Mouse (Mus musculus) limb, embryonic 14.5 days (tissue): ENCODE measurements around the gene Rps16. TPM values are rescaled to one million over a fixed set of nuclear protein-coding genes. Genes with fewer than 3 reads are reported as not detected.

Experiments used
- ATAC-seq: fragments of 200-750 bp; cut with Nextera tagmentation; 2 replicates; pipeline ENCODE4 v1.8.0; 2017; ENCODE audit warnings: low read depth, moderate number of reproducible peaks, moderate TSS enrichment; ENCODE audit not compliant: low FRiP score
- DNase-seq: peaks from one replicate; pipeline ENCODE4 v3.0.0-alpha.2; 2015; ENCODE audit warnings: low spot score
- H3K27ac ChIP-seq: fragments of 300-500 bp; sonication (generic); replicated peaks from 2 replicates; pipeline ENCODE4 v1.5.1; 2014; ENCODE audit warnings: low read depth, mild to moderate bottlenecking, low read length, moderate library complexity, mixed read lengths
- H3K27me3 ChIP-seq: fragments of 300-500 bp; sonication (generic); 2 replicates; pipeline ENCODE4 v1.6.1; 2014; ENCODE audit warnings: low read length, mixed read lengths; ENCODE audit not compliant: control insufficient read depth, insufficient read depth
- H3K36me3 ChIP-seq: fragments of 300-500 bp; sonication (generic); 2 replicates; pipeline ENCODE4 v1.6.1; 2014; ENCODE audit warnings: mild to moderate bottlenecking, low read length, moderate library complexity, mixed read lengths; ENCODE audit not compliant: control insufficient read depth, insufficient read depth
- H3K4me1 ChIP-seq: fragments of 300-500 bp; sonication (generic); 2 replicates; pipeline ENCODE4 v1.6.1; 2014; ENCODE audit warnings: antibody characterized with exemption, low read length, mixed read lengths; ENCODE audit not compliant: control insufficient read depth, insufficient read depth
- H3K4me2 ChIP-seq: fragments of 300-500 bp; sonication (generic); replicated peaks from 2 replicates; pipeline ENCODE4 v1.6.1; 2014; ENCODE audit warnings: low read depth, mild to moderate bottlenecking, low read length, moderate library complexity; ENCODE audit not compliant: severe bottlenecking
- H3K4me3 ChIP-seq: fragments of 300-500 bp; sonication (generic); replicated peaks from 2 replicates; pipeline ENCODE4 v1.5.1; 2014; ENCODE audit warnings: low read length
- H3K9ac ChIP-seq: fragments of 300-500 bp; sonication (generic); 2 replicates; pipeline ENCODE4 v1.6.1; 2014; ENCODE audit warnings: mild to moderate bottlenecking, low read depth, low read length, moderate library complexity; ENCODE audit not compliant: severe bottlenecking
- H3K9me3 ChIP-seq: fragments of 300-500 bp; sonication (generic); 2 replicates; pipeline ENCODE4 v1.6.1; 2016; ENCODE audit warnings: low read length; ENCODE audit not compliant: control insufficient read depth
- POLR2A ChIP-seq: fragments of 200-500 bp; IDR thresholded peaks from 2 replicates; pipeline ENCODE4 v1.8.0; 2012; ENCODE audit warnings: inconsistent platforms, mild to moderate bottlenecking, moderate library complexity, borderline replicate concordance; ENCODE audit not compliant: insufficient read depth, insufficient read length; ENCODE audit errors: extremely low read depth
- WGBS: fragments of 180-500 bp; shearing (Covaris S2); extraction: QIAGEN DNeasy Blood & Tissue Kit; methylation state at CpG from one replicate; pipeline ENCODE4 v1.1.7; 2014; 5-methylcytosine and 5-hydroxymethylcytosine counted together
- polyA plus RNA-seq, 2 experiments: library from polyadenylated mRNA; depleted of rRNA in 1 of 2; stranded (reverse) in 1 of 2; unstranded in 1 of 2; fragments of >200 nt; fragmentation: Nextera tagmentation in 1 of 2; extraction: Ambion mirVana in 1 of 2; gene quantifications; 2 replicates each; pipeline versions ENCODE4 v1.2.1 to v1.2.3; 2012 to 2014

Rps16 gene
- polyA plus RNA-seq (2012; rRNA removed) (1,848 and 2,127 TPM in 2 replicates), polyA plus RNA-seq (2014; fragmentation: Nextera tagmentation; extraction: Ambion mirVana) (1,280 and 1,345 TPM in 2 replicates)

DNA sequence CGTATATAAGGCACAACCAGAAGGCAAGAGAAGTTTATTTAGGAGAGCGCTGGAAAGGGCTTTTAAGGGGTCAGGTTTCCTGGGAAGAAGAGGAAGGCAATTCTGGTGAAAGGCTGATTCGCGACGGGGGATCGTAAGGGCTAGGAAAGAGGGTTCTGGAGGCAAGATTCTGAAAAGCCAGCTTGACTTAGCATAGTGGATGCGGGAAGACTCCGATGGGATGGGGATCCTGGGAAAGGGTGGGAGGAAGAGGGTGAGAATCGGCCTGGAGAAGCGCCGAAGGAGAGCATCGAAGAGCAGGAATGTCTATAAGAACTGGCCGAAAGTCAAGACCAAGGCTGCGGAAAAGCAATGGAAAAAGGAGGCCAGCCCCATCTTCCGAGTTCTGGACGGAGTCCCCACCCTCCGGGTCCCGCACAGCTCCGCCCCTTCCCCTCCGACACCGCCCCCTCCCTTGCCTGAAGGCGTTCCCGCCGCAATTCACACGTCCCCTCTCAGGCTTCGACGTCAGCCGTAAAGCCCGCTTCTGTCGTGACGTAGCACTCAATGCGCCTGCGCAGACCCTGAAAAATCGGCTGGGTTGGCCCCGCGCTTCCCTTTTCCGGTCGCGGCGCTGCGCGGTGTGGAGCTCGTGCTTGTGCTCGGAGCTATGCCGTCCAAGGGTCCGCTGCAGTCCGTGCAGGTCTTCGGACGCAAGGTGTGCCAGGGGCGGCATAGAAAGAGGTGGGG is at the start of gene Rps16:
Gene Rps16 (plus strand): TSS at position 498 of the 729 bp plus-strand sequence.
- DNase-seq = peak; percentile 98
- no peaks in the 10 kb centered on the region for H3K27me3 ChIP-seq
- peak within 1 kb of the TSS; percentile 98 for H3K9ac ChIP-seq
- WGBS = under 1% methylated on average over 40 of the region's 50 CpGs
- no peaks in the 10 kb centered on the region for H3K9me3 ChIP-seq
- peak within 1 kb of the TSS; percentile 97 for H3K27ac ChIP-seq
- peak; percentile 80; the same call in 1 of the 2 replicates for TF ChIP-seq POLR2A
- ATAC-seq = peak; percentile 95
- peaks cover 10% of the 10 kb centered on the region for H3K4me1 ChIP-seq
- H3K4me2 ChIP-seq = peak within 1 kb of the TSS; percentile 78
- peak within 1 kb of the TSS; percentile 87 for H3K4me3 ChIP-seq
- peaks cover 35% of the 10 kb centered on the region for H3K36me3 ChIP-seq

DNA sequence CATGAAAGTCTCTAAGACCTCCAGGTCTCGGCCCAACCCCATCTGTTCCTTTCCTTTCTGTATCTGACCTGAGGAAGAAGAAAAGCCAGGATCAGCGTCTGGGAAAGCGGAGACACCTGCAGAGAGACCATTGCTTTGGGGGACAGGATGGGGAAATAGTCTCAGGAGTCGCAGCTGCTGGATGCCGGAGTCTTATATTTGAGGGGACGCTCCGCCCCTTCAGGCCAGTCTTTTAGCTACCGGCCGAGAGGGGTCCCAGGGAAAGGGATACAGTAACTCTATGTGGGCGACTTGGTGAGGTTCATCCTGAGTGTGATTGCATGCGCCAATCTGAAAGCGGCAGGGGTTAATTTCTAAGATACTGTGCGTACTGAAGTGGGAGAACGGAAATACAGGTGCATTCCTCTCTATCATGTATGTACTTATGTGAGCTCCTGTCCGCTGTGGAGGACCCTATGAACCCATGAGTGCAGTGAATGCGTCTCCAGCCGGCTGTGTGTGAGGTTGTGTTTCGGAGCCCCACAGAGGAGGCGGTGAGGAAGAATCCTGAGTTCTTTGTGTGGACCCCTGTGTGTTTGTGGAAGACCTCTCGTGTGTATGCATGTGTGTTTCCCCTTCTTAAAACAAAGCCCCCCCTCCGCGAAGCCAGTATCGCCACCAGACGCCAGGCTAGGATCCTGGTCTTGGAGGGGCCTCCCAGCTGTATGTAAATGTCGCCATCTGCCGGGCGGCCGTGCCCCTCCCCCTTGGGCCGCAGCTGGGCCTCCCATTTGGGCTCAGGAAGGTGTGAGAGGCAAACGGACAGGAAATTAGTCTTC is 48.6 kb upstream of the Rps16 start, which contains the start of gene Dll3:
Gene Dll3 (minus strand): TSS at position 623 of the 818 bp plus-strand sequence.
- no peak for TF ChIP-seq POLR2A
- H3K4me1 ChIP-seq = no peaks in the 10 kb centered on the region; the same call in 1 of the 2 replicates
- H3K27me3 ChIP-seq = peaks cover 35% of the 10 kb centered on the region
- peak within 1 kb of the TSS; percentile 29 for H3K4me3 ChIP-seq
- WGBS = under 1% methylated on average over 30 of the region's 30 CpGs
- peaks cover 21% of the 10 kb centered on the region for H3K36me3 ChIP-seq
- peak within 1 kb of the TSS; percentile 34; the same call in 1 of the 2 replicates for H3K9ac ChIP-seq
- no peaks in the 10 kb centered on the region for H3K9me3 ChIP-seq
- peak; percentile 26 for DNase-seq
- peak within 1 kb of the TSS; percentile 58 for H3K4me2 ChIP-seq
- 0 out of 2 replicates have a peak, but pooled peaks have one; percentile 45 for ATAC-seq
- H3K27ac ChIP-seq = no peak within 1 kb of the TSS

DNA sequence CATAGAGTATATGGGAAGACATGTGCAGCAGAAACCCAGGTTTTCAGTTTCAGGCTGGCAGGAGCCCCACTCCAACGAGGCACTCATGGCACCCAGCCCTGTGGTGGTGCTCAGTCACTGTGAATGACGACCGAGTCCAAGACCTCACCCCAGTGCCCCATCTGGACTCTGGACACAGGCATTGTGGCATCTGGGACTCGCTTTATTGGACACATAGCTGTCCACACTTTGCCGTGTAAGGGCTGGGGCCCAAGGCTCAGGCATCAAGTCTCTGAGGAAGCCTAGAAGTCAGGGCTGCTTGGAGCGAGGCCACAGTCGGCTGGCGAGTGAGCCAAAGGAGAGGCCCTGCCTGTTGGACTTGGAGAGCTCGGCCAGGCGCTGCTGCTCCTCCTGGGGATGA is 44.8 kb upstream of the Rps16 start:
- Histone ChIP-seq H3K36me3 (peaks cover 58% of the 10 kb centered on the region), H3K4me1 (no peaks in the 10 kb centered on the region; the same call in 1 of the 2 replicates), H3K27me3 (peaks cover 13% of the 10 kb centered on the region), H3K4me2 (no peak overlapping the region), H3K9ac (no peak overlapping the region), H3K4me3 (no peak overlapping the region), H3K27ac (no peak overlapping the region), H3K9me3 (no peaks in the 10 kb centered on the region)
- DNase-seq (no peak), ATAC-seq (no peak)
- WGBS = 92% methylated on average over 10 of the region's 10 CpGs
- no peak for TF ChIP-seq POLR2A

DNA sequence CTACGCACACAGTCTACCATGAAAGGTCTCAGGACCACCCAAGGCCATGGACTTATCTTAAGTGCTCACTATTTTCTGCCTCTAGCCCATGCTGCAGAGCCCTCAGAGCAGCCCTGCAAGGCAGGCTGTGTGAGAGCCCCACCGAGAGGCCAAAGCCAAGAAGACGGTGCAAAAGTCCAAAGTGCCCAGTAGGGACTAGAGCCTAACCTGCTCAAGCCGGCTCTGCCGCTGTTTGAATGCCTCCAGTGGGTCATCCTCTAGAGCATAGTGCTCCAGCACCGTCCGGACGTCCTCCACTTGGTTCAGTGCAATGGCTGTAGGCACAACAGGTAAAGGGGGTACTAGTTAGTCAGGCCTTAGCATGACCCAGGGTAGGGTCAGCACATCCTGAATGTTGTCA is 44.2 kb upstream of the Rps16 start:
- H3K4me2 ChIP-seq = no peak overlapping the region
- DNase-seq = no peak
- H3K27me3 ChIP-seq = peaks cover 7% of the 10 kb centered on the region
- H3K9me3 ChIP-seq = no peaks in the 10 kb centered on the region
- H3K36me3 ChIP-seq = peaks cover 58% of the 10 kb centered on the region
- H3K27ac ChIP-seq = no peak overlapping the region
- H3K9ac ChIP-seq = no peak overlapping the region
- no peak overlapping the region for H3K4me3 ChIP-seq
- no peak for TF ChIP-seq POLR2A
- WGBS = 96% methylated on average over 8 of the region's 8 CpGs
- ATAC-seq = no peak
- peaks cover 5% of the 10 kb centered on the region; the same call in 1 of the 2 replicates for H3K4me1 ChIP-seq

DNA sequence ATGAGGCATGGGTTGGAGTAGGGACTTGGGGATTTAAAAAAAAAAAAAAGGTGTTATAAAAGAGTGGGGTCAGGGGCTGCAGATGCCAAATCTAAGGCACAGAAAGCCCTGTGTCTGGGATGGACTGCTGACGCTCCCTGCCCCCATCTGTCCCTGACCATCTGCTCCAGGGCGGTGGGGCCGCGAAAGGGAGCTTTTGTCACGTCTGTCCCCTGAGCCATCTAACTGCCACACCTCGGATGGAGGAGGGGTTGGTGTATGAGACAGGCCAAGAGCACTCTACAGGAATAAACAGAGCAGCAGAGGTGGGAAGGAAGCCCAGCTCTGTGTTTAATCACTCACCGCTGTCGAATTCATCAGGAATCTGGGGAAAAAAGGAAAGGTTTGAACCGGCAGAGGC is 40.7 kb upstream of the Rps16 start:
- H3K4me2 ChIP-seq = no peak overlapping the region
- no peak overlapping the region for H3K9ac ChIP-seq
- H3K36me3 ChIP-seq = peaks cover 64% of the 10 kb centered on the region
- no peaks in the 10 kb centered on the region for H3K9me3 ChIP-seq
- no peak overlapping the region for H3K4me3 ChIP-seq
- ATAC-seq = no peak
- 39% methylated on average over 9 of the region's 9 CpGs for WGBS
- no peak for DNase-seq
- H3K27ac ChIP-seq = no peak overlapping the region
- H3K27me3 ChIP-seq = no peaks in the 10 kb centered on the region
- peaks cover 5% of the 10 kb centered on the region for H3K4me1 ChIP-seq
- no peak for TF ChIP-seq POLR2A
